Mouse (Mus musculus) cerebellum, adult 11 months (tissue): Measurements from ENCODE around the gene Acsm5.
"Not testable (repeated sequence)": the region's sequence is repeated elsewhere in the genome, so short reads cannot be mapped to it uniquely, and the experiment has no call there.

Experiments
- DNase-seq: peaks from one replicate; pipeline ENCODE4 v3.0.0; 2022

Acsm5 gene

DNA sequence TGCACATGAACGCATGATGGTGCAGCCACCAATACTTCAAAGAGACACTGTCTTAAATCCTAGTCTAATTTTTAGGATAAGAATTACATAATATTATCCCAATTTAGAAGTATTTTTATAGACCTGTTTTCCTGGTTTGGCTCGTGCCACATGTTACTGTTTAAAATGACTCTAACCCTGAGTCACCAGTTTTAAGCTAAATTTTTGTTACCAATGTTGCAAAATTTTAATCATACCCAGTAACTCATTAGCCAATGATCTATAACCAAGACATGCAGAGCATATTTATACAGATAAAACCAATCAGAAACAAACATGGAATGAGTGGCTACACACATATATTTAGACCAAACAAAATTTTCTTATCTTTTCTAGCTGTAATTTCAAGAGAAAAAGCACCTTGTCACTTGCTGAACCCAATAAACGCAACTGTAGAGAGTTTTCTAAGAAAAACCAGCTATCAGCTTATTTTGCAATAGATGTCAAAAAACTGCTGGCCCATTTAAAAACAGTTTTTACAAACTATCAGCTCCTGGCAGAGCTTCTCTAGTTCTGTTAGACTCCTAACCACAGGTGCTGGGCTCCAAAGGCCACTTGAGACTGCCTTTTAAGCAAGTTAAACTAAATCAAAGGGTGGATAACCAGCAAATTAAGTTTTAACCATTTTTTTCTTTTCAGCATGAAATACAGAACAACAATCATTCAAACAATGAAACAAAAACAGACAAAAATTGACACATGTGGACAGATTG is 31.4 kb downstream of the Acsm5 start:
- no peak for DNase-seq

DNA sequence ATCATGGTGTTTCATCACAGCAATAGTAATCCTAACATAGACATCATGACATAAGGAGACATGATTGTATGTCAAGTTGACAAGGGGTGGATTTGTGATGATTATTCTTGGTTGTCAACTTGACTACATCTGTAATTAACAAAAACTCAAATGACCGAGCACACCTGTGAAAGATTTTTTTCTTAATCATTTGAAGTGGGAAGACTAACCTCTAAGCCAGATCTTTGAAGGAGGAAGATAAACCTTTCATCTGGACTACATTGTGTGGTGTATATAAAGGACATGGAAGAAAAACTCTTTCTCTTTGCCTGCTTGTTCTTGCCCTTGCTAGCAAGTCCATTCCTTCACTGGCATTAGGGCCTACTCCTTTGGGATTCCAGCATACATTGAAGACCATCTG is 34.8 kb downstream of the Acsm5 start, which contains the start of gene Acsm2:
TSS of gene Acsm2 (plus strand) at position 301 of the 400 bp plus-strand sequence.
- DNase-seq: no peak

DNA sequence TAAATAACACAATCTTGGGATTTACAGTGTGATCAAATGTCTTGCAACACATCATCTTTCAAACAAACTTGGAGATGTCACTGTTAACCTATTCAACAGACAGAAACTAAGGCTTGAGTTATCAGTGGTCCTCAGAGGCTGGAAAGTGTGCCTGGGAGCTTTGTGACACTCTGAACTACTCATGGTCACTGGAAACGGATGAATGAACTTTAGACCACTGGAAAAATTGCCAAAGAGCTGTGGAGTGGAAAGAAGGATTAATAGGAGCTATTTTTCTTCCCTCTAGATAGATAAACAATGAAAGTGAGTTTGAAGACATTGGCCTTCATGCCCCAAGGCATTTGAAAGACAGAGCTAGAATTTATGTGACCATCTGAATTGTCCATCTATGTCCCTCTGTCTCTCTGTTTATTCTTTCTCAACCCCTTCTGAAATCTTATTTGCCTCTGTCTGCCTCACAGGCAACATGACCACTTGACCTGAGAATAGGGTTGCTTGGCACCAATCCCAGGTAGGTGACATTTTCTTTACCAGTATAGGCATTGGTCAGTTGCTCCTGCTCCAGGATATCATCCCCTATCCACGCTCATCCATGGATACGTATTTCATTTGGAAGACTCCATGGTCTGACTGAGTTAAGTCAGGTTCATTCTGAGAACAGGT is 40.7 kb downstream of the Acsm5 start:
- DNase-seq: no peak

GRCm38 (mm10) chr7:119560452-119560835 is 41.2 kb downstream of the Acsm5 start:
- DNase-seq: no peak

GRCm38 (mm10) chr7:119561441-119561840 is 42.2 kb downstream of the Acsm5 start:
- no peak for DNase-seq

- not testable (repeated sequence) for DNase-seq
These were observed 43.2 kb downstream of the Acsm5 start for GRCm38 (mm10) chr7:119562476-119562875.

GRCm38 (mm10) chr7:119594530-119595107 is 75.4 kb downstream of the Acsm5 start:
- DNase-seq: no peak
